Mouse (Mus musculus) limb, embryonic 15.5 days (tissue): ENCODE measurements around the gene Raet1e. TPM values are rescaled to one million over a fixed set of nuclear protein-coding genes. Genes with fewer than 3 reads are reported as not detected.
"Not testable (repeated sequence)": the region's sequence is repeated elsewhere in the genome, so short reads cannot be mapped to it uniquely, and the experiment has no call there.

Experiments
- ATAC-seq: fragments of 200-750 bp; cut with Nextera tagmentation; 2 replicates; pipeline ENCODE4 v1.8.0; 2017; ENCODE audit warnings: low read depth, moderate TSS enrichment; ENCODE audit not compliant: insufficient number of reproducible peaks, low FRiP score, low TSS enrichment
- H3K27ac ChIP-seq: fragments of 300-500 bp; sonication (generic); 2 replicates; pipeline ENCODE4 v1.5.1; 2015; ENCODE audit warnings: moderate library complexity, mild to moderate bottlenecking, inconsistent platforms
- H3K27me3 ChIP-seq: fragments of 300-500 bp; sonication (generic); 2 replicates; pipeline ENCODE4 v1.6.1; 2015; ENCODE audit warnings: inconsistent platforms
- H3K36me3 ChIP-seq: fragments of 300-500 bp; sonication (generic); 2 replicates; pipeline ENCODE4 v1.6.1; 2015; ENCODE audit warnings: inconsistent platforms
- H3K4me1 ChIP-seq: fragments of 300-500 bp; sonication (generic); 2 replicates; pipeline ENCODE4 v1.6.1; 2015; ENCODE audit warnings: inconsistent platforms
- H3K4me2 ChIP-seq: fragments of 300-500 bp; sonication (generic); 2 replicates; pipeline ENCODE4 v1.6.1; 2015; ENCODE audit warnings: mild to moderate bottlenecking, inconsistent platforms
- H3K4me3 ChIP-seq: fragments of 300-500 bp; sonication (generic); 2 replicates; pipeline ENCODE4 v1.5.1; 2015; ENCODE audit warnings: mild to moderate bottlenecking, inconsistent platforms
- H3K9ac ChIP-seq: fragments of 300-500 bp; sonication (generic); 2 replicates; pipeline ENCODE4 v1.6.1; 2015; ENCODE audit warnings: inconsistent platforms
- H3K9me3 ChIP-seq: fragments of 300-500 bp; sonication (generic); 2 replicates; pipeline ENCODE4 v1.6.1; 2016; ENCODE audit warnings: inconsistent platforms
- WGBS: fragments of 180-500 bp; shearing (Covaris S2); methylation state at CpG from one replicate; pipeline ENCODE4 v1.1.7; 2015; 5-methylcytosine and 5-hydroxymethylcytosine counted together
- polyA plus RNA-seq: library from polyadenylated mRNA; unstranded; fragments of >200 nt; fragmentation: Nextera tagmentation; extraction: Ambion mirVana; gene quantifications from 2 replicates; pipeline ENCODE4 v1.2.1, GENCODE M21; 2015

The Raet1e gene
- polyA plus RNA-seq, 1 experiment from 2014 or later = 7.1 TPM

- H3K4me1 ChIP-seq = peaks cover 33% of the 10 kb centered on the region
- H3K4me2 ChIP-seq, H3K27ac ChIP-seq, H3K9me3 ChIP-seq, H3K9ac ChIP-seq, H3K4me3 ChIP-seq, H3K36me3 ChIP-seq, ATAC-seq: not testable (repeated sequence)
- WGBS = 5% methylated on average over 7 of the region's 7 CpGs
- H3K27me3 ChIP-seq = peaks cover 70% of the 10 kb centered on the region
These were observed 5.2 kb upstream of the Raet1e start for GRCm38 (mm10) chr10:22153147-22153690.

- not testable (repeated sequence) for ATAC-seq
- peaks cover 79% of the 10 kb centered on the region for H3K27me3 ChIP-seq
- under 1% methylated on average over 38 of the region's 38 CpGs for WGBS
These were observed 4.2 kb upstream of the Raet1e start for GRCm38 (mm10) chr10:22154127-22154526.

GRCm38 (mm10) chr10:22154871-22155799, 3.2 kb upstream of the Raet1e start:
- peaks cover 35% of the 10 kb centered on the region for H3K4me1 ChIP-seq
- H3K27me3 ChIP-seq = peaks cover 76% of the 10 kb centered on the region
- no peak overlapping the region for H3K27ac ChIP-seq
- H3K9ac ChIP-seq = no peak overlapping the region
- ATAC-seq = no peak
- H3K4me3 ChIP-seq = no peak overlapping the region
- no peaks in the 10 kb centered on the region for H3K36me3 ChIP-seq
- H3K9me3 ChIP-seq = no peaks in the 10 kb centered on the region
- WGBS = 17% methylated on average over 3 of the region's 3 CpGs
- H3K4me2 ChIP-seq = no peak overlapping the region

More at GRCm38 (mm10) chr10:22154127-22154526, 4.2 kb upstream of the Raet1e start:
- not testable (repeated sequence) for H3K9me3 ChIP-seq, H3K9ac ChIP-seq, H3K36me3 ChIP-seq, H3K27ac ChIP-seq
- peaks cover 41% of the 10 kb centered on the region for H3K4me1 ChIP-seq
- peak overlapping the region; percentile 36 for H3K4me3 ChIP-seq
- peak overlapping the region; percentile 57 for H3K4me2 ChIP-seq

- Histone ChIP-seq H3K27ac (no peak overlapping the region), H3K4me1 (peaks cover 18% of the 10 kb centered on the region), H3K36me3 (no peaks in the 10 kb centered on the region), H3K4me3 (peak overlapping the region; percentile 41), H3K9ac (no peak overlapping the region), H3K4me2 (peak overlapping the region; percentile 65), H3K9me3 (no peaks in the 10 kb centered on the region), H3K27me3 (peaks cover 66% of the 10 kb centered on the region)
- under 1% methylated on average over 24 of the region's 24 CpGs for WGBS
- ATAC-seq = no peak
These were observed 777 bp downstream of the Raet1e start for GRCm38 (mm10) chr10:22159131-22159561.

- H3K36me3 ChIP-seq = no peaks in the 10 kb centered on the region
- no peak for ATAC-seq
- H3K27me3 ChIP-seq = peaks cover 63% of the 10 kb centered on the region
- no peak overlapping the region for H3K4me3 ChIP-seq
- H3K4me1 ChIP-seq = peaks cover 15% of the 10 kb centered on the region
- WGBS = 6% methylated on average over 23 of the region's 23 CpGs
- no peaks in the 10 kb centered on the region for H3K9me3 ChIP-seq
- no peak overlapping the region for H3K27ac ChIP-seq
- H3K4me2 ChIP-seq = no peak overlapping the region
- no peak overlapping the region for H3K9ac ChIP-seq
These were observed 1.3 kb downstream of the Raet1e start for GRCm38 (mm10) chr10:22159581-22160140.

- H3K27ac ChIP-seq, H3K36me3 ChIP-seq, H3K9me3 ChIP-seq, ATAC-seq, H3K9ac ChIP-seq: not testable (repeated sequence)
- peak overlapping the region; percentile 7 for H3K4me3 ChIP-seq
- peaks cover 30% of the 10 kb centered on the region for H3K27me3 ChIP-seq
- WGBS = 10% methylated on average over 9 of the region's 9 CpGs
- peak overlapping the region; percentile 31; the same call in 1 of the 2 replicates for H3K4me2 ChIP-seq
- H3K4me1 ChIP-seq = peaks cover 11% of the 10 kb centered on the region
These were observed 4.9 kb downstream of the Raet1e start for GRCm38 (mm10) chr10:22163279-22163678.

GRCm38 (mm10) chr10:22163705-22164583, 5.6 kb downstream of the Raet1e start:
- H3K4me3 ChIP-seq = peak overlapping the region; percentile 7
- peaks cover 24% of the 10 kb centered on the region for H3K27me3 ChIP-seq
- H3K36me3 ChIP-seq, H3K9me3 ChIP-seq, ATAC-seq, H3K9ac ChIP-seq, H3K27ac ChIP-seq, H3K4me1 ChIP-seq: not testable (repeated sequence)
- 33% methylated on average over 16 of the region's 16 CpGs for WGBS
- H3K4me2 ChIP-seq = peak overlapping the region; percentile 31; the same call in 1 of the 2 replicates

- H3K27ac ChIP-seq, H3K9ac ChIP-seq, H3K9me3 ChIP-seq, H3K36me3 ChIP-seq, ATAC-seq, H3K4me2 ChIP-seq, H3K4me1 ChIP-seq, H3K4me3 ChIP-seq: not testable (repeated sequence)
- H3K27me3 ChIP-seq = peaks cover 13% of the 10 kb centered on the region
- WGBS = 68% methylated on average over 5 of the region's 5 CpGs
These were observed 7.1 kb downstream of the Raet1e start for GRCm38 (mm10) chr10:22165328-22166003.

- H3K4me2 ChIP-seq, H3K9ac ChIP-seq, H3K9me3 ChIP-seq, H3K27me3 ChIP-seq, ATAC-seq, H3K4me1 ChIP-seq, H3K27ac ChIP-seq, H3K36me3 ChIP-seq, H3K4me3 ChIP-seq: not testable (repeated sequence)
- WGBS = 54% methylated on average over 2 of the region's 2 CpGs
These were observed 7.7 kb downstream of the Raet1e start for GRCm38 (mm10) chr10:22166025-22166424.

GRCm38 (mm10) chr10:22167061-22167460, 8.7 kb downstream of the Raet1e start:
- H3K4me1 ChIP-seq, H3K4me2 ChIP-seq, H3K27ac ChIP-seq, H3K9me3 ChIP-seq, H3K9ac ChIP-seq, H3K4me3 ChIP-seq, H3K36me3 ChIP-seq, H3K27me3 ChIP-seq, ATAC-seq: not testable (repeated sequence)
- WGBS = 55% methylated on average over 1 of the region's 1 CpGs

- H3K9me3 ChIP-seq, H3K36me3 ChIP-seq, H3K4me2 ChIP-seq, H3K4me1 ChIP-seq, H3K9ac ChIP-seq, ATAC-seq, H3K27ac ChIP-seq, H3K4me3 ChIP-seq, H3K27me3 ChIP-seq: not testable (repeated sequence)
These were observed 10.7 kb downstream of the Raet1e start for GRCm38 (mm10) chr10:22169116-22169515.
